Mouse (Mus musculus) heart, postnatal 14 days (tissue): ENCODE data around the gene Irs3. TPM values are rescaled to one million over a fixed set of nuclear protein-coding genes. Genes with fewer than 3 reads are reported as not detected.
"Not testable (repeated sequence)": the region's sequence is repeated elsewhere in the genome, so short reads cannot be mapped to it uniquely, and the experiment has no call there.

Experiments used
- DNase-seq, 2 experiments: peaks; one replicate each; pipeline ENCODE4 v3.0.0; 2021 to 2022
- intact Hi-C: fragments of 180-260 bp; cut with DNase I; formaldehyde crosslinking; loops from one replicate; pipeline ENCODE4 v1.15.1; 2025
- total RNA-seq, 2 experiments: library from RNA; stranded (reverse); gene quantifications; 2 replicates each; pipeline ENCODE4 v1.2.3; 2021

Irs3 gene
- total RNA-seq, 2 experiments from 2014 or later, result 0.15 to 0.57 TPM

- DNase-seq, result no peak
- intact Hi-C loops, result loop anchor here (2.0 kb wide), 1 partner anchor 27 kb away; no protein-coding TSS in a partner anchor
These were observed 16.2 kb downstream of the Irs3 start for GRCm38 (mm10) chr5:137629306-137629721.

DNA sequence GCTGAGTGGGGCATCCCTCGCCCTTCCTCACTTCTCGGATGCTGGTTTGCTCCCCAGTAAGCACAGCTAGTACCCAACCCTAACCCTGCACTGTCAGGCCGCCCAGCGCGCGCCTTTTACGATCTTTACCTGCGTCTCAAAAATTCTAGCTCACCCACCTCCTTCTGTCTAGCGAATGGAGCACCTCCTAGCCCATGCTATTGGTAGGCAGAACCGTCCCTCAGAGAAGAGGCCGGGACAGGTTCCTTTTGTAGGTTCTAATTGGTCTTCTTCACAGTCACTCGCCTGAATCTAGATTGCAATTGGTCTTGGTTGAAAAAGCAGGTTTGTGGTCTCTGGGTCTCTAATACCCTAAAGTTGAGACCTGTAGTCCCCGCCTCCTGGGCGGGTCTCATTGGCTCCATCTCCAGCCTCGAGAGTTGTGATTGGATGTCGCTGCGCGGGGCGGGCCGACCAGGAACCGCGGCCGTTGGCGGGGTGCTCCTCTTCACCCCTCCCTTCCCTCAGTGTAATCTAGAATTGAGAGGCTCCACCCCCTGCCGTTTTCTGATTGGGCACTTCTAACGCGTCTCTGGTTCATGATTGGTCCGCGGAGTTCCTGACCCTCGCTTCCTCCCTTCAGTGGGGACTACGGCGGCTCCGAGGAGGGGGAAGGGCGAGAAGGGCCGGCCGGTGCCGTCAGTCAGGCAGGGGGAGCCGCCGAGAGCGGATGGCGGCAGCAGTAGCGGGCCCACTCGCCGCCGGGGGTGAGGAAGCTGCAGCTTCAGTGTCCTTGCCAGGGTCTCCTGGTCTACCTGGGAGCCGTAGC, 16.8 kb downstream of the Irs3 start, which contains the start of the genes Fbxo24, Lrch4 and Gm20605:
TSS of gene Fbxo24 (minus strand) at position 505 of the 808 bp plus-strand sequence.
TSS of gene Lrch4 (plus strand) at position 624 of the 808 bp plus-strand sequence.
TSS of gene Gm20605 (plus strand) at position 678 of the 808 bp plus-strand sequence.
- DNase-seq, result peak; percentile 97
- intact Hi-C loops, result loop anchor here (2.0 kb wide), 1 partner anchor 26 kb away; no protein-coding TSS in a partner anchor

DNA sequence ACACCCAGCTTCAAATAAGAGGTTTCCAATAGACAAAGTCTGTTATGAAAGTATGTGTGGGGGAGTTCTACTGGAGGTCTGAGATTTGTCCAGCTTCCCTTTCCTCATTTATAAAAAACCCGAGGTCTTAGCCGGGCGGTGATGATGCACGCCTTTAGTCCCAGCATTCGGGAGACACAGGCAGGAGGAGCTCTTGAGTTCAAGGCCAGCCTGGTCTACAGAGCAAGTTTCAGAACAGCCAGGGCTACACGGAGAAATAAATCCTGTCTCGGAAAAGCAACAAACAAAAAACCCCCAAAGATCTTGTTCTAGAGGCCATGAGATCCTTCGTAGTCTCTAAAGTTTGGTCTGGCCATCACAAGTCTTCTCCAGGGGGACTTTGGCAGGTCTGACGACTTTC, 17.5 kb downstream of the Irs3 start:
- peak in 1 of 2 experiments; percentile 45 for DNase-seq
- intact Hi-C loops, result loop anchor here (2.0 kb wide), 1 partner anchor 25 kb away; no protein-coding TSS in a partner anchor

- intact Hi-C loops, result no loop called here
- DNase-seq, result no peak
These were observed 21.5 kb downstream of the Irs3 start for GRCm38 (mm10) chr5:137623937-137624530.

GRCm38 (mm10) chr5:137615347-137615746, 30.2 kb downstream of the Irs3 start:
- intact Hi-C loops, result no loop called here
- no peak for DNase-seq

- DNase-seq, intact Hi-C loops: not testable (repeated sequence)
These were observed 30.6 kb downstream of the Irs3 start for GRCm38 (mm10) chr5:137614921-137615320.

DNA sequence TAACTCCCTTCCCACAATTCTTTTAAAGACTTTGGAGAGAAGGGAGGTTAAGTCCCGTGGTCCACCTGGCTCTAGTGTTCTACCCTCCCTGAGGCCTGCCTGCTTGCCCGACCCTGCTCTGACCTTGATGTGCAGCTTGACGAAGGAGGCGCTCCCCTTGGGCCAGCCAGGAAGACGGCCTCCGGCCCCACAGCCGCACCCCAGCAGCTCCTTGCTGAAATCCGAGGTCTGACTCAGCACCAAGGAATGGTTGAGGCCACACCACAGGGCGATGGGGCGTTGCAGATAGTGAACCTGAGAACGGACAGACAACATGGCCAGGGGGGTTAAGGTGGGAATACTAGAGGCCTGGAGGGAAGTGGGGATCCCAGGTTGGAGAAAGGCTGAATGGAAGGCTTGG, 32.0 kb downstream of the Irs3 start, which contains the start of gene Pcolce:
TSS of gene Pcolce (minus strand) at position 235 of the 400 bp plus-strand sequence.
- no peak for DNase-seq
- intact Hi-C loops, result no loop called here

DNA sequence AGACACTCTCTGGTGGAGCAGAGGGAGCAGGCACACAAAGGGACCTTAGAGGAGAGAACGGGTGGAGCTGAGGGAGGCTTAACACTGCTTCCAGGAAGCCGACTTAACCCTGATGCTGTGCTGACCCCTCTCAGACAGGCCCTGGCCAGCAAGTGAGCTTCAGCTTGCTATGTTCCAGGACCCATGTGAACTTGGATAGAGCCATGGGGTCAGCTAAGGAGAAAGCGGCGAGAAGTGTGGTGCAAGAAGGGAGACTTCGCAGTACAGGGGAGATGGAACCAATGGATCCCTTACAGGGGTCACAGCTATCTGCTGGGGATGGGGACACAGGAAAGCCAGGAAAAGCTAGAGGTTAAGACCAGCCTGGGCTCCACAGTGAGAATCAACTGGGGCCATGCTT, 32.4 kb downstream of the Irs3 start:
- no peak for DNase-seq
- intact Hi-C loops, result no loop called here

GRCm38 (mm10) chr5:137611245-137611602, 34.3 kb downstream of the Irs3 start:
- intact Hi-C loops, result no loop called here
- DNase-seq, result peak; percentile 77 to 81

- intact Hi-C loops, result no loop called here
- DNase-seq, result peak; percentile 80 to 85
These were observed 34.8 kb downstream of the Irs3 start for GRCm38 (mm10) chr5:137610548-137611244.

DNA sequence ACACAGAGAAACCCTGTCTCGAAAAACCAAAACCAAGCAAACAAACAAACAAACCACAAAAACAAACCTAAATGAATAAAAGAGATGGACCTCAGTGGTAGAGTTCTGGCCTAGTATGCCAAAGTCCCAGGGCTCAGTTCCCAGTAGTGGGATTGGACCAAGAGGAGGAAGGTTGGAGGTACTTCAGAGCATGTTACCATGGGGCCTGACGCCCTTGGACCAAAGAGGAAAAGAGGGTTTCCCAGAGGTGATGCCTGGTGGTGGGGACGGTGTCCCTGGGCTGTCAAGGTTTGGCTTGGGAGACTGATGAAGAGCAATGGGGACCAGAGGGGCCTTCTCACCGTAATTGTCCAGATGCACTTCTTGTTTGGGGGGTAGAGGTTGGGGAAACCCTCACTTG, 35.5 kb downstream of the Irs3 start:
- intact Hi-C loops, result no loop called here
- DNase-seq, result peak in 1 of 2 experiments; percentile 13

DNA sequence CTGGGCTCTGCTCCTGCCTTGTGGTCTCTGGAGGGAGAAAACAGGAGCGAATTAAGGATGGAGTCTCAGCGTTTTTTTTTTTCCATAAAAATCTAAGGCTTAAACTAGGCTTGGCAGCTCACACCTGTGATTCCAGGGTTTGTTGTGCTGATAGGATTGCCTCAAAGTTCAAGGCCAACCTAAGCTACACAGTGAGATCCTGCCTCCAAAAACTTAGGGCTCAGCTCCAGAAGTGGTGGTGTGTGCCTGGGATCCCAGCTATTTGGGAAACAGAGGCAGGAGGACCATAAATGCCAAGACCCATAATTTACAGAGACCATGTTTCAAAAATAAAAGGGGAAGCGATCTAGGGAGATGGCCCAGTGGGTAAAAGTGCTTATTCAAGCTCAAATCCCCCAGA, 36.2 kb downstream of the Irs3 start:
- DNase-seq, result no peak
- intact Hi-C loops, result no loop called here

- no peak for DNase-seq
- intact Hi-C loops, result no loop called here
These were observed 36.8 kb downstream of the Irs3 start for GRCm38 (mm10) chr5:137608654-137609190.

DNA sequence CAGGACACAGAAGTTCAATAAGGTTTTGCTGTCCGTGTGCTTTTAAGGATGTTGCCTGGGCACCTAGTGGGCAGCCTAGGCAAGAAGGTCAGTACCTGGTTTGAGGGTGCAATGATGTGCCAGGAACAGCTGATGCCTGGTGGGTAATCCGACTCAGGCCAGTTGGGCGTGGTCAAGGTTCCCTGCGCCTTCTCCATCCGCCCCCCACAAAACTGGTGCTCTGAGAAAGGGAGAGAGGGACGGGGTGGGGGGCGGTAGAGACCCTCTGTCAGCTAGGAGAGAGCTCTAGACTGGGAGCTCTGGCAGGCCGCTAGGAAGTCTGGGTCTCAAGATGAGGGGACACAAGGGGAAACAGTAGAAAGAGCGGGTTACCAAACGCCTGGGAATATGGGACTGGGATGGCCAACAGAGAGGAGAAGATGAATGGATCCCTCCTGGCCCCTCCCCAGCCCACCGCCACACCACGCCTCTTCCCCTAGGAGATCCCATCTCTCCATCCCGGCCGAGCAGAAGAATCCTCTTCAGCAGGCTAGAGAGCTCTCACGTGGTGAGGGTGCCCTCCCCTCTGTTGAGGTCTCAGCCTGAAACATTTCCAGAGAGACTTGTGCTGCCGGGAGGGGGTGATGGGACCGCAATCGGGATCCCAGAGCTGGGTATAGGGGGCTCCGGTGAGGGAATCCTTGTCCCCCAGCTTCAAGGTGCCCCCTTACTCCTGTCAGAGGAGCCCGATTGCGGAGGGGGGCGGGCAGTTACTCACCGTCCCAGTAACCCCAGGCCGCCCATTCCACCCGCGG, 37.5 kb downstream of the Irs3 start:
- intact Hi-C loops, result no loop called here
- DNase-seq, result no peak

- DNase-seq, result peak in 1 of 2 experiments; percentile 66
- intact Hi-C loops, result loop anchor here (2.0 kb wide), 1 partner anchor 69 kb away; the partner anchor contains the start of genes Epo and Gnb2
These were observed 44.2 kb downstream of the Irs3 start for GRCm38 (mm10) chr5:137601365-137601729.

DNA sequence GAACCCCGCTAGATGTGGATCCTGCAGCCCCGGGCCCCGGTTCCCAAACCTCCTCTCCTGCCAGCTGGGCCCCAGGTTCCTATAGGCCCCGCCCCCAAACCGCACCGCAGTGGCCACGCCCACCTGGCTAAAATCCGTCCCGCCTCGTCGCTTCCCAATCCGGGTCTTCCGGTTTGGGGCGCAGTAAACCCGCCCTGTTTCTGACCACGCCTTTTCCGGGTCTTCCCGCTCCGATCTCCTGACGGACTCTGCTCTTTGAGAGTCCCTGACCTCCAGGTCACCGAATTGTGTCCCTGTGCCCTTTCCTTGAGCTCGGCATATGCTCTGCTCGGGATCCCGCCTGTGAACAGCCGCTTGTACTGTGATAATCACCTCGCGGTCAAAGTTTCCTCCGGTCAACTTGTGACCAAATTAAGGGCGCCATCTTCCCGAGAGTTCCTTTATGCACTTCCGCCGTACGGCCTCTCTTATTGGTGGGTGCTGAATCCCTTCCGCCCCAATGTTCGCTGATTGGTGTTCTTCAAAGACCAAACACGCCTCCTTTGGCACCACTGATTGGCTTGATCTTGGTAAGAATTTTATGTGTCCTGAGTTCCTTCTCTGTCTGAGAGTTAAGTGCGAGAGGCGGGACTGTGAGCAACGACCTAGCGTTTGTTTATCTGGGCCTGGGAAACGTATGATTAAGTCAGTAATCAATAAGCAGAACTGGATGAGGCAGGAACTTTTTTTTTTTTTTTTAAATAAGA, 44.7 kb downstream of the Irs3 start, which contains the start of gene Mospd3:
TSS of gene Mospd3 (minus strand) at position 440 of the 746 bp plus-strand sequence.
- peak; percentile 96 to 97 for DNase-seq
- intact Hi-C loops, result loop anchor here (2.0 kb wide), 1 partner anchor 68 kb away; the partner anchor contains the start of genes Epo and Gnb2

- DNase-seq, result no peak
- intact Hi-C loops, result loop anchor here (2.0 kb wide), 1 partner anchor 67 kb away; the partner anchor contains the start of genes Epo and Gnb2
These were observed 45.3 kb downstream of the Irs3 start for GRCm38 (mm10) chr5:137600281-137600618.

GRCm38 (mm10) chr5:137599600-137599999, 45.9 kb downstream of the Irs3 start:
- no peak for DNase-seq
- intact Hi-C loops, result no loop called here
